Mouse (Mus musculus): ENCODE results near the gene Sema3e. TPM values are rescaled to one million over a fixed set of nuclear protein-coding genes. Genes with fewer than 3 reads are reported as not detected.

The Sema3e gene
- polyA plus RNA-seq, 1 experiment from 2014 or later, result 2.6 TPM

- Histone ChIP-seq H3K4me2 (ENCODE audit: low read depth) (no peak overlapping the region), H3K4me1 (ENCODE audit: control insufficient read depth, insufficient read depth, low read length) (no peaks in the 10 kb centered on the region), H3K27me3 (ENCODE audit: control insufficient read depth, insufficient read depth, low read length) (no peaks in the 10 kb centered on the region), H3K9me3 (ENCODE audit: control insufficient read depth, low read length) (no peaks in the 10 kb centered on the region), H3K9ac (ENCODE audit: low read length) (no peak overlapping the region), H3K27ac (ENCODE audit: low read depth, low read length) (no peak overlapping the region), H3K4me3 (ENCODE audit: low read depth, low read length) (no peak overlapping the region), H3K36me3 (ENCODE audit: control insufficient read depth, insufficient read depth, low read length) (no peaks in the 10 kb centered on the region)
- no peak for DNase-seq (ENCODE audit: low spot score)
- no peak for ATAC-seq (ENCODE audit: insufficient read depth, low FRiP score, low TSS enrichment)
- WGBS, result 47% methylated on average over 14 of the region's 14 CpGs
Measured at GRCm38 (mm10) chr5:14092262-14092776, 67.2 kb downstream of the Sema3e start.

DNA sequence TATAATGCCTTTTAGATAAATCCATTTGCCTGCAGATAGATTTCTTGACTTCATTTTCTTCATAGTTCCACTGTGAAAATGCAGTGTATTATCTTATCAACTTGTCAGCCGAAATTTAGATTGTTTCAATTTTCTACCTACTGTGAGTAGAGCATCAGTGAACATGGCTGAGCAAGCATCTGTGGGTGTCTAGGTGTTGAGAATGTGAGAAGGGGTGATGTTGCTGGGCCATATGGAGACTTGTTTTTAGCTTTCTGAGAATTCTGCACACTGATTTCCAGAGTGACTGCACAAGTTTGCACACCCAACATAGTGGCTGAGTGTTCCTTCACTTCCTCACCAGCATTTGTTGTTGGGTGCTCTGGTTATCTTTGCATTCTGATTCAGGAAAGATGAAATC is 71.1 kb downstream of the Sema3e start:
- 77% methylated on average over 1 of the region's 1 CpGs for WGBS
- H3K9ac ChIP-seq (ENCODE audit: low read length), result no peak overlapping the region
- H3K9me3 ChIP-seq (ENCODE audit: control insufficient read depth, low read length), result no peaks in the 10 kb centered on the region
- no peak overlapping the region for H3K4me2 ChIP-seq (ENCODE audit: low read depth)
- H3K4me1 ChIP-seq (ENCODE audit: control insufficient read depth, insufficient read depth, low read length), result no peaks in the 10 kb centered on the region
- DNase-seq (ENCODE audit: low spot score) (no peak), ATAC-seq (ENCODE audit: insufficient read depth, low FRiP score, low TSS enrichment) (no peak)
- H3K36me3 ChIP-seq (ENCODE audit: control insufficient read depth, insufficient read depth, low read length), result no peaks in the 10 kb centered on the region
- H3K27me3 ChIP-seq (ENCODE audit: control insufficient read depth, insufficient read depth, low read length), result no peaks in the 10 kb centered on the region
- no peak overlapping the region for H3K27ac ChIP-seq (ENCODE audit: low read depth, low read length)
- H3K4me3 ChIP-seq (ENCODE audit: low read depth, low read length), result no peak overlapping the region

DNA sequence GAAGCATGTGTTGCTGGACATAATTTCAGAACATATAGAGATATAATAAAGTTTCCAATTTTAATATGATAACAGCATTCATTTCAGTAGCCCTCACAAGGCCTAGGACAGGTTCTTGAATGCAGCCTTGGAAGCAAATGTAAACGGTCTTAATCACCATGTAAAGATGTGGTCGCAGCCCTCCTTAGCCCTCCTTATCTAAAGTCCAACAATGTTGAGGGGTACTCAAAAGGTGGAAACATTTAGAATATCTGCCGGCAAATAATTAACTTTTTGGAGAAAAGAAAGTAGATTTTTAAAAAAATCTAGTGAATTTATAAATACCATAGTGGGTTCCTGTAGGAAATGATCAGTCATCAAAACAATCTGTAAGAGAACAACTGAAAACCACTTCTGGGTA is 73.6 kb downstream of the Sema3e start:
- Histone ChIP-seq H3K36me3 (ENCODE audit: control insufficient read depth, insufficient read depth, low read length) (no peaks in the 10 kb centered on the region), H3K4me2 (ENCODE audit: low read depth) (no peak overlapping the region), H3K4me3 (ENCODE audit: low read depth, low read length) (no peak overlapping the region), H3K9ac (ENCODE audit: low read length) (no peak overlapping the region), H3K27me3 (ENCODE audit: control insufficient read depth, insufficient read depth, low read length) (no peaks in the 10 kb centered on the region), H3K27ac (ENCODE audit: low read depth, low read length) (no peak overlapping the region), H3K4me1 (ENCODE audit: control insufficient read depth, insufficient read depth, low read length) (no peaks in the 10 kb centered on the region), H3K9me3 (ENCODE audit: control insufficient read depth, low read length) (no peaks in the 10 kb centered on the region)
- no peak for DNase-seq (ENCODE audit: low spot score)
- WGBS, result 95% methylated on average over 3 of the region's 3 CpGs
- ATAC-seq (ENCODE audit: insufficient read depth, low FRiP score, low TSS enrichment), result no peak

DNA sequence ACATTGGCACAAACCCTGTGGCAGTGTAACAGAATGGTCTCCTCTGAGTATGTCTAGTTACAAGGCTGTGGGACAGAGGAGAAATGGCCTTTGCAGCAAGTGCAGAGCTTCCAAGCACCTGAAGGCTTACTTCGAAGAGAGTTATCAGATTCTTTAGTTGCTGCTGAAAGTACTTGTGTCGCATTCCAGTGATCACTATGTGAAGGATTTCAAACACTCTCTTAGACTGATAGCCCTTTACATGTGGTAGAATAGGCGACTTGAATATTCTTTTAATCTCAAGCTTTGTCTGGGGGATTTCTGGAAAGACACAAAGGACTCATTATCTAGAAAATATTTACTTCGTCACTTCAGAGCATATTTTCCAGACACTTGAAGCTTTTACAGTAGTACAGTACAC is 82.3 kb downstream of the Sema3e start:
- Histone ChIP-seq H3K36me3 (ENCODE audit: control insufficient read depth, insufficient read depth, low read length) (no peaks in the 10 kb centered on the region), H3K9me3 (ENCODE audit: control insufficient read depth, low read length) (no peaks in the 10 kb centered on the region), H3K27me3 (ENCODE audit: control insufficient read depth, insufficient read depth, low read length) (no peaks in the 10 kb centered on the region), H3K27ac (ENCODE audit: low read depth, low read length) (no peak overlapping the region), H3K4me2 (ENCODE audit: low read depth) (no peak overlapping the region), H3K4me3 (ENCODE audit: low read depth, low read length) (no peak overlapping the region), H3K4me1 (ENCODE audit: control insufficient read depth, insufficient read depth, low read length) (no peaks in the 10 kb centered on the region), H3K9ac (ENCODE audit: low read length) (no peak overlapping the region)
- no peak for ATAC-seq (ENCODE audit: insufficient read depth, low FRiP score, low TSS enrichment)
- 79% methylated on average over 4 of the region's 4 CpGs for WGBS
- no peak for DNase-seq (ENCODE audit: low spot score)

- Histone ChIP-seq H3K4me2 (ENCODE audit: low read depth) (no peak overlapping the region), H3K4me3 (ENCODE audit: low read depth, low read length) (no peak overlapping the region), H3K27me3 (ENCODE audit: control insufficient read depth, insufficient read depth, low read length) (no peaks in the 10 kb centered on the region), H3K4me1 (ENCODE audit: control insufficient read depth, insufficient read depth, low read length) (no peaks in the 10 kb centered on the region), H3K27ac (ENCODE audit: low read depth, low read length) (no peak overlapping the region), H3K36me3 (ENCODE audit: control insufficient read depth, insufficient read depth, low read length) (no peaks in the 10 kb centered on the region), H3K9me3 (ENCODE audit: control insufficient read depth, low read length) (no peaks in the 10 kb centered on the region), H3K9ac (ENCODE audit: low read length) (no peak overlapping the region)
- no peak for ATAC-seq (ENCODE audit: insufficient read depth, low FRiP score, low TSS enrichment)
- 91% methylated on average over 4 of the region's 4 CpGs for WGBS
- DNase-seq (ENCODE audit: low spot score), result no peak
Measured at GRCm38 (mm10) chr5:14109001-14109400, 83.9 kb downstream of the Sema3e start.

- 83% methylated on average over 4 of the region's 4 CpGs for WGBS
Measured at GRCm38 (mm10) chr5:14111401-14111800, 86.3 kb downstream of the Sema3e start.

DNA sequence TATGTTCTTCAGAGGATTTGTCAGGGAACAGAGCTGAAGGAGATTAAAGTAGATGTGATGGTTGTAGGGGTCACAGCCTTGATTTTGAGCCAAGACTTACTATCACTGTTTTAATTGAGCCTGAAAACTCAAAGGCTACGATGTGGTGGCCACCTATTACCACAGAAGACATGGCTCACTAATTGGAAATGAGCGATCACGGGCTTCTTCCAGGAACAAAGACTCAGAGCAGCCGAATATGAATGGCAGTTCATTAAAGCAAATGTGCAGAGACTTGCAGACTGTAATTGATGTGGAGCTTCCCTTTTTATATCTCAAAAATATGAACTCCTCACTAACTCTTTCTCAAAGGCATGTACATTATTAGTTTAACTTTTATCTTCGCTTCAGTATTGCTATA is 96.8 kb downstream of the Sema3e start:
- H3K27me3 ChIP-seq (ENCODE audit: control insufficient read depth, insufficient read depth, low read length), result no peaks in the 10 kb centered on the region
- WGBS, result 86% methylated on average over 5 of the region's 5 CpGs
- DNase-seq (ENCODE audit: low spot score), result no peak
- no peaks in the 10 kb centered on the region for H3K9me3 ChIP-seq (ENCODE audit: control insufficient read depth, low read length)
- no peaks in the 10 kb centered on the region for H3K36me3 ChIP-seq (ENCODE audit: control insufficient read depth, insufficient read depth, low read length)
- no peak overlapping the region for H3K9ac ChIP-seq (ENCODE audit: low read length)
- no peaks in the 10 kb centered on the region for H3K4me1 ChIP-seq (ENCODE audit: control insufficient read depth, insufficient read depth, low read length)
- H3K4me3 ChIP-seq (ENCODE audit: low read depth, low read length), result no peak overlapping the region
- H3K27ac ChIP-seq (ENCODE audit: low read depth, low read length), result no peak overlapping the region
- ATAC-seq (ENCODE audit: insufficient read depth, low FRiP score, low TSS enrichment), result no peak
- H3K4me2 ChIP-seq (ENCODE audit: low read depth), result no peak overlapping the region

More at GRCm38 (mm10) chr5:14111401-14111800, 86.3 kb downstream of the Sema3e start:
- H3K4me1 ChIP-seq (ENCODE audit: control insufficient read depth, insufficient read depth, low read length), result no peaks in the 10 kb centered on the region
- ATAC-seq (ENCODE audit: insufficient read depth, low FRiP score, low TSS enrichment) (no peak), DNase-seq (ENCODE audit: low spot score) (no peak)
- H3K36me3 ChIP-seq (ENCODE audit: control insufficient read depth, insufficient read depth, low read length), result no peaks in the 10 kb centered on the region
- H3K4me2 ChIP-seq (ENCODE audit: low read depth), result no peak overlapping the region
- no peaks in the 10 kb centered on the region for H3K9me3 ChIP-seq (ENCODE audit: control insufficient read depth, low read length)
- H3K9ac ChIP-seq (ENCODE audit: low read length), result no peak overlapping the region
- H3K4me3 ChIP-seq (ENCODE audit: low read depth, low read length), result no peak overlapping the region
- H3K27ac ChIP-seq (ENCODE audit: low read depth, low read length), result no peak overlapping the region
- no peaks in the 10 kb centered on the region for H3K27me3 ChIP-seq (ENCODE audit: control insufficient read depth, insufficient read depth, low read length)

GRCm38 (mm10) chr5:14126591-14126990 is 101.5 kb downstream of the Sema3e start:
- no peak overlapping the region for H3K9ac ChIP-seq (ENCODE audit: low read length)
- H3K27me3 ChIP-seq (ENCODE audit: control insufficient read depth, insufficient read depth, low read length), result no peaks in the 10 kb centered on the region
- H3K27ac ChIP-seq (ENCODE audit: low read depth, low read length), result no peak overlapping the region
- DNase-seq (ENCODE audit: low spot score) (no peak), ATAC-seq (ENCODE audit: insufficient read depth, low FRiP score, low TSS enrichment) (no peak)
- no peaks in the 10 kb centered on the region for H3K36me3 ChIP-seq (ENCODE audit: control insufficient read depth, insufficient read depth, low read length)
- 76% methylated on average over 1 of the region's 1 CpGs for WGBS
- no peaks in the 10 kb centered on the region for H3K4me1 ChIP-seq (ENCODE audit: control insufficient read depth, insufficient read depth, low read length)
- no peaks in the 10 kb centered on the region for H3K9me3 ChIP-seq (ENCODE audit: control insufficient read depth, low read length)
- H3K4me3 ChIP-seq (ENCODE audit: low read depth, low read length), result no peak overlapping the region
- H3K4me2 ChIP-seq (ENCODE audit: low read depth), result no peak overlapping the region

DNA sequence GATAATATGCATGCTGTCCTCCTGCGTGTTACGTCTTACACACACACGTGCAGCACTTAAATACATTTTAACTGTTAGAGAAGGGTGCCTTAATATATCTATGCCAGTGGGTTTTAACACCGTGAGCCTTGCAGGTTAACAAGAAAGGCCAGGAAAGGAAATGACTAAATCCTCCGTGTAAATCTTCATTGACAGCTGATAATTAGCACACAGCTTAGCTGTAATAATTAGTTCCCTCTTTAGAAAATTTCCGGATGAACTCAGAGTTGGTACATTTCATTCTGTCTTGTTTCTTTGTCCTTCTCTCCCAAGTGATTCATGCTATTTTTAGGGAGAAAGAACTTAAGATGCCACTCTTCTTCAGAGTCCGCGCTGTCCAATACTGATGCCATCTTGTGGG is 110.9 kb downstream of the Sema3e start:
- DNase-seq (ENCODE audit: low spot score) (no peak), ATAC-seq (ENCODE audit: insufficient read depth, low FRiP score, low TSS enrichment) (no peak)
- H3K4me1 ChIP-seq (ENCODE audit: control insufficient read depth, insufficient read depth, low read length), result no peaks in the 10 kb centered on the region
- no peak overlapping the region for H3K4me3 ChIP-seq (ENCODE audit: low read depth, low read length)
- no peak overlapping the region for H3K27ac ChIP-seq (ENCODE audit: low read depth, low read length)
- no peak overlapping the region for H3K4me2 ChIP-seq (ENCODE audit: low read depth)
- H3K9me3 ChIP-seq (ENCODE audit: control insufficient read depth, low read length), result no peaks in the 10 kb centered on the region
- 83% methylated on average over 8 of the region's 8 CpGs for WGBS
- no peaks in the 10 kb centered on the region for H3K36me3 ChIP-seq (ENCODE audit: control insufficient read depth, insufficient read depth, low read length)
- H3K27me3 ChIP-seq (ENCODE audit: control insufficient read depth, insufficient read depth, low read length), result no peaks in the 10 kb centered on the region
- H3K9ac ChIP-seq (ENCODE audit: low read length), result no peak overlapping the region
